Mouse (Mus musculus): Measurements from ENCODE around the gene H2al1o.
"Not testable (repeated sequence)": the region's sequence is repeated elsewhere in the genome, so short reads cannot be mapped to it uniquely, and the experiment has no call there.

The H2al1o gene

DNA sequence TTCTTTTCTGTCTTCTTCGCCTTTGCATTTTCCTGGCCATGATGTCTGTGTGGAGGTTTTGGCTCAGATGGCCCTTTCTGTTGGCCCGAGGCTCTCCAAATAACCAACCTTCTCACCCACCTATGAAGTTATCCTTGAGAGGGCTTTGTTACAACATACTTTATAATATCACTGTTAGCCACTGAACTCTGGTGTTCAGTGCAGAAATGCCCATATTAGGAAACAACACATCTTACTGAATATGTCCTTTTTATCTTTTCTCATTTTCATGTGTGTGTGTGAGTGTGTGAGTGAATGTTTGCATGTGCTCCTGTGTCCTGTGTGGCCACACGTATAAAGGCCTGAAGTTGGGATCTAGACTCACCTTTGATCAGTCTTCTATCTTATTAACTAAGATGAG, at the start of gene H2al1o:
TSS of gene H2al1o (minus strand) at position 101 of the 400 bp plus-strand sequence.
- DNase-seq (ENCODE audit: low read depth) = not testable (repeated sequence)

DNA sequence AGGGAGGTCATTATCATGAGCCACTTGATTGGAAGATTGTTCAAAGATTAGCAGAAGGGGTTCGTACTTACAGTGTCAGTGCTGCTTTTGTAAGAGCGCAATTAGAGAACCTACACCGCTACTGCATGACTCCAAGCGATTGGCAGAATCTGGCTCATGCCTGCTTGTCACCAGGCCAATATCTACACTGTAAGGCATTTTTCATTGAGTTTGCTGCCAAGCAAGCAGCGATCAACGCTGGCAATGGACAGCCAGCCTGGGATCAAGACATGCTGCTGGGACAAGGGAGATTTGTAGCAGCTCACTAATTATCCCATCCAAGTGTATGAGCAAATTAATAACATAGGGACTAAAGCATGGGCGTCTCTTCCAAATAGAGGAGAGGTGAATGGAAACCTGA, 25.8 kb upstream of the H2al1o start:
- DNase-seq (ENCODE audit: low read depth) = not testable (repeated sequence)

DNA sequence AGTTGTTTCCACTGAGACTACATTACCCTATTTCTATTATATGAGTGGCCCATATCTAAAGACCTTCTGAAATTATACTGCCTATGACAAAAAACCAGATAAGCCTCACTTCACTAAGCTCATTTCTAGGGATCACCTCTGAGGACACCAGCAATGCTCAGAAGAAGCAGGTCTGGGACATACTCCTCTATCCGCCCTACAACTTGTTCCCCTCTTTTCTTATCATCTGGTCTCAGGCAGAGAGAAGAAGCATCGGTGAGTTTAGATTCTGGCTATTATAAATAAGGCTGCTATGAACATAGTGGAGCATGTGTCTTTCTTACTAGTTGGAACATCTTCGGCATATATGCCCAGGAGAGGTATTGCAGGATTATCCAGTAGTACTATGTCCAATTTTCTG, 35.3 kb downstream of the H2al1o start:
- DNase-seq (ENCODE audit: low read depth) = no peak

Data from induced T-regulatory cell, adult 2 months (primary cell).